Mouse (Mus musculus): Measurements from ENCODE around the gene Mst1r. TPM values are rescaled to one million over a fixed set of nuclear protein-coding genes. Genes with fewer than 3 reads are reported as not detected.

The Mst1r gene
- polyA plus RNA-seq, 1 experiment from 2014 or later = 0.38 TPM

- Histone ChIP-seq H3K4me2 (ENCODE audit: low read depth, low read length) (no peak overlapping the region), H3K9me3 (ENCODE audit: low read length) (no peaks in the 10 kb centered on the region), H3K4me1 (ENCODE audit: insufficient read depth) (no peaks in the 10 kb centered on the region), H3K27me3 (ENCODE audit: insufficient read depth, low read length) (no peaks in the 10 kb centered on the region), H3K27ac (ENCODE audit: low read depth) (no peak overlapping the region), H3K4me3 (ENCODE audit: low read depth, low read length) (no peak overlapping the region), H3K36me3 (replicated peaks; ENCODE audit: insufficient read depth, low read length) (no peaks in the 10 kb centered on the region), H3K9ac (replicated peaks) (no peak overlapping the region)
- 64% methylated on average over 4 of the region's 4 CpGs for WGBS (ENCODE audit: insufficient replicate concordance)
- DNase-seq = no peak
- TF ChIP-seq EP300 (IDR thresholded peaks at IDR 0.05; ENCODE audit: low read depth) (no peak), CTCF (IDR thresholded peaks at IDR 0.05; ENCODE audit: low read depth) (no peak)
- no peak for ATAC-seq
Measured at GRCm38 (mm10) chr9:107880411-107880810, 26.3 kb upstream of the Mst1r start.

- H3K4me3 ChIP-seq (ENCODE audit: low read depth, low read length) = peak within 1 kb of the TSS; percentile 90
- H3K36me3 ChIP-seq (replicated peaks; ENCODE audit: insufficient read depth, low read length) = no peaks in the 10 kb centered on the region
- H3K4me2 ChIP-seq (ENCODE audit: low read depth, low read length) = peak within 1 kb of the TSS; percentile 97
- H3K27ac ChIP-seq (ENCODE audit: low read depth) = peak within 1 kb of the TSS; percentile 92
- DNase-seq (peak; percentile 88), ATAC-seq (peak; percentile 99)
- under 1% methylated on average over 28 of the region's 28 CpGs for WGBS (ENCODE audit: insufficient replicate concordance)
- H3K9me3 ChIP-seq (ENCODE audit: low read length) = no peaks in the 10 kb centered on the region
- no peaks in the 10 kb centered on the region for H3K27me3 ChIP-seq (ENCODE audit: insufficient read depth, low read length)
- peak within 1 kb of the TSS; percentile 88 for H3K9ac ChIP-seq (replicated peaks)
- TF ChIP-seq CTCF (IDR thresholded peaks at IDR 0.05; ENCODE audit: low read depth) (0 out of 2 replicates have a peak, but pooled peaks have one; percentile 4), EP300 (IDR thresholded peaks at IDR 0.05; ENCODE audit: low read depth) (peak; percentile 66)
- peaks cover 7% of the 10 kb centered on the region for H3K4me1 ChIP-seq (ENCODE audit: insufficient read depth)
Measured at GRCm38 (mm10) chr9:107887804-107888266, 18.8 kb upstream of the Mst1r start, which contains the start of gene Mon1a. TSS of gene Mon1a (plus strand) at chr9:107888151.

GRCm38 (mm10) chr9:107888267-107888850 is 18.3 kb upstream of the Mst1r start:
- DNase-seq = peak; percentile 30
- no peaks in the 10 kb centered on the region for H3K9me3 ChIP-seq (ENCODE audit: low read length)
- peak overlapping the region; percentile 97 for H3K4me2 ChIP-seq (ENCODE audit: low read depth, low read length)
- peak overlapping the region; percentile 90 for H3K4me3 ChIP-seq (ENCODE audit: low read depth, low read length)
- H3K27ac ChIP-seq (ENCODE audit: low read depth) = peak overlapping the region; percentile 92
- ATAC-seq = peak; percentile 76
- TF ChIP-seq CTCF (IDR thresholded peaks at IDR 0.05; ENCODE audit: low read depth) = 0 out of 2 replicates have a peak, but pooled peaks have one; percentile 0
- TF ChIP-seq EP300 (IDR thresholded peaks at IDR 0.05; ENCODE audit: low read depth) = no peak
- 1% methylated on average over 18 of the region's 18 CpGs for WGBS (ENCODE audit: insufficient replicate concordance)
- no peaks in the 10 kb centered on the region for H3K27me3 ChIP-seq (ENCODE audit: insufficient read depth, low read length)
- peaks cover 7% of the 10 kb centered on the region for H3K4me1 ChIP-seq (ENCODE audit: insufficient read depth)
- no peaks in the 10 kb centered on the region for H3K36me3 ChIP-seq (replicated peaks; ENCODE audit: insufficient read depth, low read length)
- peak overlapping the region; percentile 88 for H3K9ac ChIP-seq (replicated peaks)

GRCm38 (mm10) chr9:107890260-107890659 is 16.4 kb upstream of the Mst1r start:
- DNase-seq (no peak), ATAC-seq (no peak)
- Histone ChIP-seq H3K4me2 (ENCODE audit: low read depth, low read length) (no peak overlapping the region), H3K4me3 (ENCODE audit: low read depth, low read length) (no peak overlapping the region), H3K27ac (ENCODE audit: low read depth) (no peak overlapping the region), H3K36me3 (replicated peaks; ENCODE audit: insufficient read depth, low read length) (no peaks in the 10 kb centered on the region), H3K27me3 (ENCODE audit: insufficient read depth, low read length) (no peaks in the 10 kb centered on the region), H3K9ac (replicated peaks) (no peak overlapping the region), H3K9me3 (ENCODE audit: low read length) (no peaks in the 10 kb centered on the region), H3K4me1 (ENCODE audit: insufficient read depth) (peaks cover 7% of the 10 kb centered on the region)
- WGBS (ENCODE audit: insufficient replicate concordance) = 76% methylated on average over 6 of the region's 6 CpGs
- no peak for TF ChIP-seq CTCF (IDR thresholded peaks at IDR 0.05; ENCODE audit: low read depth)
- no peak for TF ChIP-seq EP300 (IDR thresholded peaks at IDR 0.05; ENCODE audit: low read depth)

GRCm38 (mm10) chr9:107891023-107891422 is 15.7 kb upstream of the Mst1r start:
- WGBS (ENCODE audit: insufficient replicate concordance) = 88% methylated on average over 1 of the region's 1 CpGs
- Histone ChIP-seq H3K4me3 (ENCODE audit: low read depth, low read length) (no peak overlapping the region), H3K9ac (replicated peaks) (no peak overlapping the region), H3K4me2 (ENCODE audit: low read depth, low read length) (no peak overlapping the region), H3K9me3 (ENCODE audit: low read length) (no peaks in the 10 kb centered on the region), H3K27me3 (ENCODE audit: insufficient read depth, low read length) (no peaks in the 10 kb centered on the region), H3K36me3 (replicated peaks; ENCODE audit: insufficient read depth, low read length) (no peaks in the 10 kb centered on the region), H3K4me1 (ENCODE audit: insufficient read depth) (peaks cover 7% of the 10 kb centered on the region), H3K27ac (ENCODE audit: low read depth) (no peak overlapping the region)
- TF ChIP-seq EP300 (IDR thresholded peaks at IDR 0.05; ENCODE audit: low read depth) = no peak
- TF ChIP-seq CTCF (IDR thresholded peaks at IDR 0.05; ENCODE audit: low read depth) = peak; percentile 68
- no peak for ATAC-seq
- DNase-seq = peak; percentile 54

- ATAC-seq (no peak), DNase-seq (no peak)
- H3K36me3 ChIP-seq (replicated peaks; ENCODE audit: insufficient read depth, low read length) = peaks cover 13% of the 10 kb centered on the region
- WGBS (ENCODE audit: insufficient replicate concordance) = 87% methylated on average over 10 of the region's 10 CpGs
- TF ChIP-seq EP300 (IDR thresholded peaks at IDR 0.05; ENCODE audit: low read depth) = no peak
- no peak for TF ChIP-seq CTCF (IDR thresholded peaks at IDR 0.05; ENCODE audit: low read depth)
- no peaks in the 10 kb centered on the region for H3K9me3 ChIP-seq (ENCODE audit: low read length)
- H3K27me3 ChIP-seq (ENCODE audit: insufficient read depth, low read length) = no peaks in the 10 kb centered on the region
- H3K9ac ChIP-seq (replicated peaks) = no peak overlapping the region
- H3K4me2 ChIP-seq (ENCODE audit: low read depth, low read length) = no peak overlapping the region
- peaks cover 4% of the 10 kb centered on the region; the same call in 1 of the 2 replicates for H3K4me1 ChIP-seq (ENCODE audit: insufficient read depth)
- H3K4me3 ChIP-seq (ENCODE audit: low read depth, low read length) = no peak overlapping the region
- no peak overlapping the region for H3K27ac ChIP-seq (ENCODE audit: low read depth)
Measured at GRCm38 (mm10) chr9:107898563-107898962, 8.1 kb upstream of the Mst1r start.
